Mouse (Mus musculus) CH12.LX (cell line): Measurements from ENCODE around the gene Ppp2r5d. TPM values are rescaled to one million over a fixed set of nuclear protein-coding genes. Genes with fewer than 3 reads are reported as not detected.

ENCODE experiments used
- DNase-seq: peaks from one replicate; pipeline ENCODE4 v3.0.0-alpha.2; 2013; ENCODE audit errors: extremely low read depth
- H3K27ac ChIP-seq: 2 replicates; pipeline ENCODE4 v1.5.1; 2012; ENCODE audit warnings: low read depth, mild to moderate bottlenecking, control low read depth, moderate library complexity; ENCODE audit not compliant: insufficient read depth
- H3K27me3 ChIP-seq: replicated peaks from 2 replicates; pipeline ENCODE3; 2012; ENCODE audit warnings: inconsistent platforms
- H3K36me3 ChIP-seq, 2 experiments: replicated peaks in 1 of 2; 2 replicates each; pipeline versions ENCODE3 to v1.6.1; 2012; ENCODE audit warnings: inconsistent platforms in 1 of 2, low read length in 1 of 2, mild to moderate bottlenecking in 1 of 2, mixed read lengths in 1 of 2, moderate library complexity in 1 of 2; ENCODE audit not compliant: control insufficient read depth in 1 of 2, insufficient read depth in 1 of 2
- H3K4me1 ChIP-seq, 2 experiments: 2 replicates each; pipeline ENCODE4 v1.6.1; 2012; ENCODE audit warnings: inconsistent platforms in 1 of 2, moderate library complexity in 1 of 2; ENCODE audit not compliant: insufficient read depth in 2 of 2, control insufficient read depth in 1 of 2
- H3K4me2 ChIP-seq: 2 replicates; pipeline ENCODE4 v1.6.1; 2012; ENCODE audit warnings: low read depth, mild to moderate bottlenecking, control low read depth; ENCODE audit not compliant: poor library complexity, insufficient read depth, severe bottlenecking
- H3K4me3 ChIP-seq, 3 experiments: fragments of 150-350 bp in 1 of 3; sonication (generic) in 1 of 3; replicated peaks in 1 of 3; 2 replicates each; pipeline versions ENCODE3 to v1.5.1; 2011 to 2012; ENCODE audit warnings: low read depth in 2 of 3, low read length in 2 of 3, mild to moderate bottlenecking in 2 of 3, moderate library complexity in 2 of 3, control low read depth in 1 of 3, improper control_type of control experiment in 1 of 3, inconsistent platforms in 1 of 3, mixed read lengths in 1 of 3; ENCODE audit not compliant: poor library complexity in 1 of 3
- H3K79me2 ChIP-seq: replicated peaks from 2 replicates; pipeline ENCODE4 v1.6.1; 2012; ENCODE audit warnings: mild to moderate bottlenecking, moderate library complexity; ENCODE audit not compliant: control insufficient read depth, poor library complexity, insufficient read depth, severe bottlenecking; ENCODE audit errors: extremely low read depth
- H3K9ac ChIP-seq: 2 replicates; pipeline ENCODE4 v1.6.1; 2012; ENCODE audit warnings: low read depth, mild to moderate bottlenecking, control low read depth, moderate library complexity; ENCODE audit not compliant: insufficient read depth
- H3K9me3 ChIP-seq: replicated peaks from 2 replicates; pipeline ENCODE3; 2012; ENCODE audit warnings: low read length, inconsistent platforms, mixed read lengths
- BHLHE40 ChIP-seq: IDR thresholded peaks from 2 replicates; pipeline ENCODE4 v1.6.1; 2011; ENCODE audit warnings: mild to moderate bottlenecking, low read depth, low read length, improper control_type of control experiment
- CHD1 ChIP-seq: IDR thresholded peaks from 2 replicates; pipeline ENCODE4 v1.6.1; 2012; ENCODE audit warnings: low read depth, low read length, improper control_type of control experiment, inconsistent platforms
- CHD2 ChIP-seq: IDR thresholded peaks from 2 replicates; pipeline ENCODE4 v1.6.1; 2011; ENCODE audit warnings: low read length, improper control_type of control experiment
- CTCF ChIP-seq, 2 experiments: IDR thresholded peaks in 1 of 2; conservative IDR thresholded peaks in 1 of 2; 2 replicates each; pipeline ENCODE4 v1.5.1; 2011 to 2012; ENCODE audit warnings: low read depth in 2 of 2, low read length in 2 of 2, improper control_type of control experiment in 1 of 2, inconsistent platforms in 1 of 2, mild to moderate bottlenecking in 1 of 2, moderate library complexity in 1 of 2
- E2F4 ChIP-seq: IDR thresholded peaks from 2 replicates; pipeline ENCODE4 v1.6.1; 2011; ENCODE audit warnings: low read depth, low read length, improper control_type of control experiment; ENCODE audit not compliant: insufficient replicate concordance
- ELF1 ChIP-seq: IDR thresholded peaks from 2 replicates; pipeline ENCODE4 v1.6.1; 2014; ENCODE audit warnings: low read depth, mild to moderate bottlenecking, inconsistent platforms, low read length, improper control_type of control experiment
- EP300 ChIP-seq: IDR thresholded peaks from 2 replicates; pipeline ENCODE4 v1.6.1; 2011; ENCODE audit warnings: low read length, improper control_type of control experiment
- ETS1 ChIP-seq: conservative IDR thresholded peaks from 2 replicates; pipeline ENCODE4 v1.6.1; 2012; ENCODE audit warnings: low read depth, mild to moderate bottlenecking, inconsistent platforms, low read length, improper control_type of control experiment, moderate library complexity
- GABPA ChIP-seq: IDR thresholded peaks from 2 replicates; pipeline ENCODE4 v1.6.1; 2012; ENCODE audit warnings: low read depth, low read length, improper control_type of control experiment, inconsistent platforms; ENCODE audit not compliant: insufficient replicate concordance
- HCFC1 ChIP-seq: IDR thresholded peaks from 2 replicates; pipeline ENCODE4 v1.6.1; 2012; ENCODE audit warnings: low read depth, mild to moderate bottlenecking, inconsistent platforms, low read length, improper control_type of control experiment
- IRF4 ChIP-seq: IDR thresholded peaks from 2 replicates; pipeline ENCODE4 v1.6.1; 2014; ENCODE audit warnings: low read depth, mild to moderate bottlenecking, inconsistent platforms, low read length, improper control_type of control experiment
- JUN ChIP-seq: IDR thresholded peaks from 2 replicates; pipeline ENCODE4 v1.6.1; 2011; ENCODE audit warnings: low read depth, mild to moderate bottlenecking, low read length, improper control_type of control experiment, moderate library complexity; ENCODE audit not compliant: insufficient read depth
- JUND ChIP-seq: conservative IDR thresholded peaks from 2 replicates; pipeline ENCODE4 v1.6.1; 2011; ENCODE audit warnings: low read depth, low read length, improper control_type of control experiment
- KAT2A ChIP-seq: IDR thresholded peaks from 2 replicates; pipeline ENCODE4 v1.6.1; 2012; ENCODE audit warnings: low read length, improper control_type of control experiment, inconsistent platforms; ENCODE audit not compliant: insufficient replicate concordance
- MAFK ChIP-seq: IDR thresholded peaks from 2 replicates; pipeline ENCODE4 v1.6.1; 2011; ENCODE audit warnings: low read length, improper control_type of control experiment; ENCODE audit not compliant: insufficient replicate concordance
- MAX ChIP-seq: IDR thresholded peaks from 2 replicates; pipeline ENCODE4 v1.6.1; 2011; ENCODE audit warnings: low read length, improper control_type of control experiment
- MAZ ChIP-seq: IDR thresholded peaks from 2 replicates; pipeline ENCODE4 v1.6.1; 2012; ENCODE audit warnings: low read depth, mild to moderate bottlenecking, inconsistent platforms, low read length, improper control_type of control experiment, moderate library complexity
- MEF2A ChIP-seq: IDR thresholded peaks from 2 replicates; pipeline ENCODE4 v1.6.1; 2014; ENCODE audit warnings: low read depth, mild to moderate bottlenecking, inconsistent platforms, low read length, improper control_type of control experiment, borderline replicate concordance
- MXI1 ChIP-seq: IDR thresholded peaks from 2 replicates; pipeline ENCODE4 v1.6.1; 2011; ENCODE audit warnings: mild to moderate bottlenecking, low read depth, low read length, improper control_type of control experiment
- MYC ChIP-seq: IDR thresholded peaks from 2 replicates; pipeline ENCODE4 v1.6.1; 2011; ENCODE audit warnings: low read depth, mild to moderate bottlenecking, improper control_type of control experiment, low read length
- NELFE ChIP-seq: IDR thresholded peaks from 2 replicates; pipeline ENCODE4 v1.6.1; 2011; ENCODE audit warnings: low read depth, low read length, improper control_type of control experiment
- NRF1 ChIP-seq: IDR thresholded peaks from 2 replicates; pipeline ENCODE4 v1.6.1; 2014; ENCODE audit warnings: low read depth, mild to moderate bottlenecking, inconsistent platforms, low read length, improper control_type of control experiment, moderate library complexity
- PAX5 ChIP-seq: IDR thresholded peaks from 2 replicates; pipeline ENCODE4 v1.6.1; 2012; ENCODE audit warnings: low read length, inconsistent platforms, mixed read lengths
- POLR2A ChIP-seq: IDR thresholded peaks from 2 replicates; pipeline ENCODE4 v1.6.1; 2011; ENCODE audit warnings: low read depth, mild to moderate bottlenecking, improper control_type of control experiment, low read length
- POLR2AphosphoS2 ChIP-seq: IDR thresholded peaks from 2 replicates; pipeline ENCODE4 v1.6.1; 2011; ENCODE audit warnings: low read depth, low read length, improper control_type of control experiment
- RAD21 ChIP-seq: IDR thresholded peaks from 2 replicates; pipeline ENCODE4 v1.6.1; 2011; ENCODE audit warnings: low read depth, mild to moderate bottlenecking, low read length, improper control_type of control experiment, moderate library complexity
- RCOR1 ChIP-seq: conservative IDR thresholded peaks from 2 replicates; pipeline ENCODE4 v1.6.1; 2012; ENCODE audit warnings: low read depth, mild to moderate bottlenecking, inconsistent platforms, low read length, improper control_type of control experiment
- SIN3A ChIP-seq: IDR thresholded peaks from 2 replicates; pipeline ENCODE4 v1.6.1; 2012; ENCODE audit warnings: low read length, improper control_type of control experiment, inconsistent platforms
- SMC3 ChIP-seq: IDR thresholded peaks from 2 replicates; pipeline ENCODE4 v1.6.1; 2011; ENCODE audit warnings: low read depth, low read length, improper control_type of control experiment
- TBP ChIP-seq: conservative IDR thresholded peaks from 2 replicates; pipeline ENCODE4 v1.6.1; 2011; ENCODE audit warnings: low read depth, low read length, improper control_type of control experiment
- TCF12 ChIP-seq: IDR thresholded peaks from 2 replicates; pipeline ENCODE4 v1.6.1; 2014; ENCODE audit warnings: low read depth, mild to moderate bottlenecking, inconsistent platforms, low read length, improper control_type of control experiment
- UBTF ChIP-seq: IDR thresholded peaks from 2 replicates; pipeline ENCODE4 v1.6.1; 2012; ENCODE audit warnings: low read depth, mild to moderate bottlenecking, inconsistent platforms, low read length, improper control_type of control experiment, moderate library complexity
- USF1 ChIP-seq: IDR thresholded peaks from 2 replicates; pipeline ENCODE4 v1.6.1; 2014; ENCODE audit warnings: low read depth, mild to moderate bottlenecking, inconsistent platforms, low read length, improper control_type of control experiment
- USF2 ChIP-seq: conservative IDR thresholded peaks from 2 replicates; pipeline ENCODE4 v1.6.1; 2011; ENCODE audit warnings: low read depth, low read length, improper control_type of control experiment
- ZC3H11A ChIP-seq: IDR thresholded peaks from 2 replicates; pipeline ENCODE4 v1.6.1; 2012; ENCODE audit warnings: low read depth, mild to moderate bottlenecking, inconsistent platforms, low read length, improper control_type of control experiment
- ZKSCAN1 ChIP-seq: IDR thresholded peaks from 2 replicates; pipeline ENCODE4 v1.6.1; 2012; ENCODE audit warnings: low read depth, inconsistent platforms, low read length, improper control_type of control experiment, borderline replicate concordance
- ZMIZ1 ChIP-seq: IDR thresholded peaks from 2 replicates; pipeline ENCODE4 v1.6.1; 2012; ENCODE audit warnings: low read depth, mild to moderate bottlenecking, inconsistent platforms, low read length, improper control_type of control experiment
- ZNF384 ChIP-seq: IDR thresholded peaks from 2 replicates; pipeline ENCODE4 v1.6.1; 2012; ENCODE audit warnings: low read depth, low read length, improper control_type of control experiment, inconsistent platforms
- dilution Hi-C: fragments of 300-500 bp; cut with MboI; formaldehyde crosslinking; loops from 2 replicates; pipeline ENCODE4 v1.14.3; 2020; ENCODE audit warnings: low sequenced_read_pairs; ENCODE audit not compliant: extremely low pct_unique_long_range_greater_than_20kb, extremely low pct_ligation_motif_present
- in situ Hi-C: fragments of 300-500 bp; cut with MboI; formaldehyde crosslinking; loops from 3 replicates; pipeline ENCODE4 v1.14.3; 2019; ENCODE audit warnings: low sequenced_read_pairs, low pct_ligation_motif_present, low pct_unique_long_range_greater_than_20kb, mixed read lengths
- polyA plus RNA-seq: library from polyadenylated mRNA; unstranded; fragments of >175 nt; gene quantifications from 2 replicates; pipeline ENCODE4 v1.2.1, GENCODE M21; 2012; ENCODE audit warnings: low read depth; ENCODE audit not compliant: insufficient read length
- total RNA-seq, 2 experiments: library from RNA; depleted of rRNA; stranded (reverse); fragments of 300-350 nt in 1 of 2; fragments of >200 nt in 1 of 2; gene quantifications; 2 replicates each; pipeline ENCODE4 v1.2.3; 2012 to 2014

Gene Ppp2r5d
- total and polyA plus RNA-seq, 3 experiments, result 56.2 to 75.4 (median 57.7) TPM

DNA sequence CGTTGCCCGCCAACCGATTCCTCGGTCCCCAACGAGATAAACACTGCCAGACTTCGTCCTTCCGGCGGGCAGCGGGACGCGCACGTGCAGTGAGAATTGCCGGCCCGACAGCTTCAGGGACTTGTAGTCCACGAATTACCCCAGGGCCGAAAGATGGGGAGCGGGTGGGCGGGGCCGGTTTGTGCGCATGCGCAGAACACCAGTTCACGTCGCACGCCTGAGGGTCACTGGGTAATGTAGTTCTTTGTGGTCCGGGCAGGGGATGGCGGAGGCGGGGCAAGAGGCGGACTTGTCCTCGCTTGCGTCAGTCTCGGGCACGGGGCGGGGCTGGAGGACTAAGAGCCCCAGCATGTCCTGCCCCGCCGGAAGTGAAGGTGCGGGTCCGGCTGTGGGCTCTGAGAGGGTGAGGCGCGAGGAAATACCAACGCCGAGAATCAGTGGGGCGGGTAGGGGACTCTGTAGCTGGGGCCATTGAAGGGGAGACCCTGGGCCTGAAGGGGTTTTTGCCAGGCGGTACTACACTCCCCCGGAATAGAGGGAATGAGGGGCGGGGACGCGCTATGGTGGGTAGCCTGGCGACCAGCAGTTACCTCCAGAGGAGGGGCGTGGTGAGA, 24.0 kb downstream of the Ppp2r5d start, which contains the start of gene Klhdc3:
TSS of gene Klhdc3 (minus strand) at position 155 of the 614 bp plus-strand sequence.
- H3K4me1 ChIP-seq, result peaks cover 7 to 29% of the 10 kb centered on the region in 2 experiments
- H3K4me2 ChIP-seq, result peak within 1 kb of the TSS; percentile 81
- dilution Hi-C loops, result no loop called here
- H3K27me3 ChIP-seq, result no peaks in the 10 kb centered on the region
- peak within 1 kb of the TSS; percentile 64 for H3K27ac ChIP-seq
- H3K79me2 ChIP-seq, result peaks cover 29% of the 10 kb centered on the region
- in situ Hi-C loops, result no loop called here
- H3K9ac ChIP-seq, result peak within 1 kb of the TSS; percentile 99
- H3K4me3 ChIP-seq, result peak within 1 kb of the TSS; percentile 77 to 99 (median 86)
- no peaks in the 10 kb centered on the region for H3K9me3 ChIP-seq
- peak; percentile 99 for DNase-seq
- peaks cover 58 to 69% of the 10 kb centered on the region in 2 experiments for H3K36me3 ChIP-seq
- TF ChIP-seq RCOR1, result no peak
- TF ChIP-seq GABPA, result no peak; the same call in 1 of the 2 replicates
- peak; percentile 56; the same call in 1 of the 2 replicates for TF ChIP-seq MAZ
- TF ChIP-seq MAX, result no peak; the same call in 1 of the 2 replicates
- TF ChIP-seq NRF1, result peak; percentile 90
- no peak for TF ChIP-seq SMC3
- no peak for TF ChIP-seq RAD21
- peak; percentile 48 for TF ChIP-seq TCF12
- no peak for TF ChIP-seq ZC3H11A
- TF ChIP-seq MEF2A, result no peak
- TF ChIP-seq JUND, result no peak
- peak; percentile 77 for TF ChIP-seq MXI1
- TF ChIP-seq JUN, result no peak
- TF ChIP-seq ZMIZ1, result peak; percentile 52; the same call in 1 of the 2 replicates
- TF ChIP-seq POLR2AphosphoS2, result peak; percentile 72; the same call in 1 of the 2 replicates
- TF ChIP-seq CHD2, result no peak
- TF ChIP-seq IRF4, result no peak
- TF ChIP-seq TBP, result no peak
- TF ChIP-seq UBTF, result no peak
- TF ChIP-seq HCFC1, result peak; percentile 93
- peak; percentile 71 for TF ChIP-seq ELF1
- TF ChIP-seq USF2, result no peak
- no peak for TF ChIP-seq CTCF (conservative IDR thresholded peaks at IDR 0.05 in 1 of 2, IDR thresholded peaks at IDR 0.05 in 1 of 2; ENCODE audit: low read depth in 2 of 2, low read length in 2 of 2)
- no peak for TF ChIP-seq CHD1
- TF ChIP-seq NELFE, result peak; percentile 86
- TF ChIP-seq MYC, result no peak
- no peak for TF ChIP-seq MAFK
- no peak for TF ChIP-seq ZNF384
- TF ChIP-seq ZKSCAN1, result no peak
- TF ChIP-seq BHLHE40, result peak; percentile 87
- TF ChIP-seq USF1, result no peak
- TF ChIP-seq POLR2A, result peak; percentile 85
- TF ChIP-seq ETS1, result no peak
- peak; percentile 82; the same call in 1 of the 2 replicates for TF ChIP-seq KAT2A
- no peak for TF ChIP-seq E2F4
- no peak for TF ChIP-seq PAX5
- no peak for TF ChIP-seq EP300
- TF ChIP-seq SIN3A, result peak; percentile 60
- TF ChIP-seq, all 38 proteins: peak for 13
